Mouse (Mus musculus) liver, postnatal 0 days (tissue): ENCODE results near the gene Anxa4.

Experiments used
- CTCF ChIP-seq: sonication (generic); IDR thresholded peaks from 2 replicates; pipeline ENCODE4 v1.5.1; 2016; ENCODE audit warnings: antibody characterized with exemption, low read depth
- EP300 ChIP-seq: IDR thresholded peaks from 2 replicates; pipeline ENCODE4 v1.6.1; 2016; ENCODE audit warnings: antibody characterized with exemption, low read depth, mild to moderate bottlenecking

GRCm38 (mm10) chr6:86765637-86766059 lies 27.7 kb downstream of the Anxa4 start:
- no peak for TF ChIP-seq CTCF
- TF ChIP-seq EP300 = no peak
